In genomic region chr15:102672215-102673071, GRCm38 (mm10) we compare ENCODE assay signal across 8 mouse cellular contexts. TPM values are rescaled to one million over a fixed set of nuclear protein-coding genes. Genes with fewer than 3 reads are reported as not detected.
A peak's percentile ranks its signal among the peaks of the same experiment; 100 is the strongest.
DNase-seq lines count a peak whose midpoint lies in the region; ATAC-seq lines count a peak whose summit lies in the region.

TSS of gene Atp5g2 (minus strand) at chr15:102672352.

- H3K9me3 ChIP-seq in hindbrain, embryonic 15.5 days, result no peaks in the 10 kb centered on the region
- peaks cover 11% of the 10 kb centered on the region for H3K9me3 ChIP-seq in megakaryocyte, embryonic 14.5 days

- peak within 1 kb of the TSS; percentile 45 for H3K4me3 ChIP-seq in hindbrain, embryonic 15.5 days
- H3K4me3 ChIP-seq in megakaryocyte, embryonic 14.5 days (replicated peaks), result peak within 1 kb of the TSS; percentile 96

- 3% methylated on average over 37 of the region's 37 CpGs for WGBS in hindbrain, embryonic 15.5 days

- H3K4me1 ChIP-seq in hindbrain, embryonic 15.5 days (replicated peaks), result peaks cover 38% of the 10 kb centered on the region
- H3K4me1 ChIP-seq in megakaryocyte, embryonic 14.5 days, result peaks cover 36% of the 10 kb centered on the region

- 0 out of 2 replicates have a peak, but pooled peaks cover 2% of the 10 kb centered on the region for H3K36me3 ChIP-seq in hindbrain, embryonic 15.5 days
- H3K36me3 ChIP-seq in megakaryocyte, embryonic 14.5 days (replicated peaks; ENCODE audit: low read length), result peaks cover 20% of the 10 kb centered on the region

- peak within 1 kb of the TSS; percentile 59 for H3K9ac ChIP-seq in hindbrain, embryonic 15.5 days

- intact Hi-C loops in left cerebral cortex, postnatal 10 days (cut with DNase I), result loop anchor here (5.0 kb wide), 1 partner anchor 40 kb away; no protein-coding TSS in a partner anchor

- no peak for ATAC-seq in hindbrain, embryonic 15.5 days (ENCODE audit: low FRiP score, low read depth)

- peak within 1 kb of the TSS; percentile 74 for H3K4me2 ChIP-seq in hindbrain, embryonic 15.5 days

- peak within 1 kb of the TSS; percentile 98 for H3K27ac ChIP-seq in hindbrain, embryonic 15.5 days (replicated peaks)

- H3K27me3 ChIP-seq in hindbrain, embryonic 15.5 days, result no peaks in the 10 kb centered on the region
- H3K27me3 ChIP-seq in megakaryocyte, embryonic 14.5 days (replicated peaks), result peaks cover 28% of the 10 kb centered on the region

- DNase-seq in left cerebral cortex, adult 18-20 months (ENCODE audit: low spot score in 2 of 2), result peak; percentile 23 to 35
- no peak for DNase-seq in left cerebral cortex, adult 11 months (ENCODE audit: low spot score)
- peak; percentile 65 for DNase-seq in cerebellum, adult 9-11 months
- peak; percentile 21 for DNase-seq in gastrocnemius, postnatal 10 days
- peak; percentile 36 to 49 for DNase-seq in left cerebral cortex, postnatal 10 days (ENCODE audit: extremely low spot score in 1 of 2, low spot score in 2 of 2)
- peak; percentile 29 for DNase-seq in skeletal muscle tissue, adult 2 months (ENCODE audit: low read depth, low spot score)

RNA-seq across cellular contexts. Expression of gene Atp5g2, which starts in this region (rescaled TPM):
- 10 to 100 TPM in 1 of 2 experiments, 1 to 10 TPM in 1; 7.8 to 11.6 TPM for total RNA-seq in left cerebral cortex, adult 18-20 months (2021)
- total RNA-seq in gastrocnemius, postnatal 10 days (2021), result 10 to 100 TPM; 34.2 to 41.1 TPM
- 44.4 and 51.0 TPM in 2 replicates for polyA plus RNA-seq in hindbrain, embryonic 15.5 days (2015; fragmentation: Nextera tagmentation; extraction: Ambion mirVana)
- 1 to 10 TPM; 9.7 to 9.8 TPM for total RNA-seq in left cerebral cortex, postnatal 10 days (2021)
- polyA plus RNA-seq in megakaryocyte, embryonic 14.5 days (2012; ENCODE audit: insufficient read depth, low replicate concordance), result 10.2 and 125 TPM in 2 replicates
